Mouse (Mus musculus): ENCODE measurements around the gene Zfp951. TPM values are rescaled to one million over a fixed set of nuclear protein-coding genes. Genes with fewer than 3 reads are reported as not detected.

The Zfp951 gene
- 6.0 TPM for polyA plus RNA-seq (2014; fragmentation: Illumina TruSeq; extraction: RNeasy Lipid Tissue Mini Kit (QIAGEN cat#74804); ENCODE audit: low read depth, low replicate concordance)

DNA sequence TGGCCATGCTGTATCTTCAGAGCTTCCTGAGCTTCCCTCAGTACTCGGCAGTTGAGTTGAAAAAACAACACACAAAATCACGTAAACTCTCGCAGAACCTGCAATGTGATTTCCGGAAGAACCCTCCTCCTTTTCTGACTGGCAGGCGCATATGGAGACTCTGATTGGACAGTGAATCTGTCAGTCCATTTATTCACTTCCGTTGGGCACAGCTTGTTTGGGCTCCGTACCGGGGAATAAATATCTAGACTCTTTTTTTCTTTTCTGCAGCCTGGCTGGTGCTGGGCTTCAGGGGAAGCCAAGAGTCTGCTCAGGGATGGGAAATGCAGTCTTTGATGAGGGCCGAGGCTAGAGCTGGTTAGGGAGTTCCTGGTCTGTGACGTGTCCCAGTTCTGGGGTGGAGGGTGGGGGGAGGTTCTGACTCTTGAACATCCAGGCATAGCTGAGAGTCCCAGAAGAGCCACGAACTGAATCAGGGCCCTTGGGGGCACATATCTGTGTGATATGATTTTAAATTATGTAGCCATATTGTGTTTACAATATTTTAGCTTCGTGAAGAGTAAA lies at the start of gene Zfp951:
Zfp951 (minus strand) TSS at position 109 of the 564 bp plus-strand sequence.

Other genes starting within 250 kb of the Zfp951 start
- gene Abcg3, start 122.6 kb upstream of the Zfp951 start, polyA plus RNA-seq (2014; fragmentation: Illumina TruSeq; extraction: RNeasy Lipid Tissue Mini Kit (QIAGEN cat#74804); ENCODE audit: low read depth, low replicate concordance): 4.6 TPM